Mouse (Mus musculus) heart, postnatal 14 days (tissue): ENCODE measurements around the gene F2rl2. TPM values are rescaled to one million over a fixed set of nuclear protein-coding genes. Genes with fewer than 3 reads are reported as not detected.

ENCODE experiments used
- total RNA-seq, 2 experiments: library from RNA; stranded (reverse); gene quantifications; 2 replicates each; pipeline ENCODE4 v1.2.3; 2021

Gene F2rl2
- total RNA-seq, 2 experiments from 2014 or later, result 0.12 TPM; not detected in 1

Other genes with a start within 250 kb of the F2rl2 start
- gene S100z, start 218.1 kb upstream of the F2rl2 start, total RNA-seq, result not detected
- under 1 TPM; 0.55 to 0.78 TPM for gene F2rl1, start 171.6 kb upstream of the F2rl2 start, total RNA-seq
- gene F2r, start 78.4 kb upstream of the F2rl2 start, total RNA-seq, result 10 to 100 TPM; 27.9 to 30.4 TPM
- 1 to 10 TPM; 3.1 to 3.3 TPM for gene Iqgap2, start 195.1 kb downstream of the F2rl2 start, total RNA-seq